Mouse (Mus musculus) heart, postnatal 0 days (tissue): Measurements from ENCODE around the gene Lnx2.

Experiments
- CTCF ChIP-seq: IDR thresholded peaks from 2 replicates; pipeline ENCODE4 v1.5.1; 2016; ENCODE audit warnings: antibody characterized with exemption, control low read depth, low read depth
- EP300 ChIP-seq: IDR thresholded peaks from 2 replicates; pipeline ENCODE4 v1.6.1; 2016; ENCODE audit warnings: antibody characterized with exemption, low read depth

DNA sequence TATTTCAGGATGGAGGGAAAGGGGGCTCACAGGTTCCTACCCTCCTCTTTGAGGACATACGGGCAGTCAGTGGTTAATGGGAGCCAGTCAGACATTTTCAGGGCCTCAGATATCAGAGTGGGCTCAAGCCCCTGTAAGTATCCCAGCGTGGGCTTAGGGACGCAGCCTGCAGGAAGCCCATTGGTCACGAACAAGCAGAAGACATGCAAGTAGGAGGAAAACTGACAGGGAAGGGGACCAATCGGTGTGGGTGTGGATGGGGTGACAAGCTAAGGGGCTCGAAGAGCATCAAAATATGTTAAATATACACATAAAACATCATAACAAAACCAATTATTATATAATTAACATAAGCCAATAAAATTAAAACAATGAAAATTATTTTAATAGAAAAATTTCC is 22.1 kb downstream of the Lnx2 start:
- TF ChIP-seq CTCF = no peak
- TF ChIP-seq EP300 = no peak
